Mouse (Mus musculus) layer of hippocampus, postnatal 14 days (tissue): Measurements from ENCODE around the gene Mef2c. TPM values are rescaled to one million over a fixed set of nuclear protein-coding genes. Genes with fewer than 3 reads are reported as not detected.

Experiments
- DNase-seq, 2 experiments: peaks; one replicate each; pipeline ENCODE4 v3.0.0; 2021 to 2022; ENCODE audit warnings: low spot score in 2 of 2, mixed read lengths in 1 of 2
- total RNA-seq, 2 experiments: library from RNA; stranded (reverse); gene quantifications; 2 replicates each; pipeline ENCODE4 v1.2.3; 2021

Mef2c gene
- total RNA-seq, 2 experiments from 2014 or later: 89.5 to 92.8 TPM

GRCm38 (mm10) chr13:83524159-83524901 is 20.5 kb downstream of the Mef2c start:
- peak; percentile 54 to 71 for DNase-seq

GRCm38 (mm10) chr13:83524902-83525715 is 21.3 kb downstream of the Mef2c start:
- DNase-seq: no peak

- DNase-seq: no peak
Measured at GRCm38 (mm10) chr13:83525716-83526005, 21.8 kb downstream of the Mef2c start.

GRCm38 (mm10) chr13:83526066-83526465 is 22.2 kb downstream of the Mef2c start:
- DNase-seq: no peak

- no peak for DNase-seq
Measured at GRCm38 (mm10) chr13:83527921-83528320, 24.1 kb downstream of the Mef2c start.

- DNase-seq: no peak
Measured at GRCm38 (mm10) chr13:83529729-83530314, 26.0 kb downstream of the Mef2c start.

GRCm38 (mm10) chr13:83530889-83531288 is 27.1 kb downstream of the Mef2c start:
- DNase-seq: no peak

- DNase-seq: no peak
Measured at GRCm38 (mm10) chr13:83531968-83532591, 28.2 kb downstream of the Mef2c start.

GRCm38 (mm10) chr13:83536361-83536760 is 32.5 kb downstream of the Mef2c start:
- no peak for DNase-seq

GRCm38 (mm10) chr13:83537163-83537562 is 33.3 kb downstream of the Mef2c start:
- peak; percentile 64 to 89 for DNase-seq

- no peak for DNase-seq
Measured at GRCm38 (mm10) chr13:83539921-83540320, 36.1 kb downstream of the Mef2c start.

- no peak for DNase-seq
Measured at GRCm38 (mm10) chr13:83542666-83543065, 38.8 kb downstream of the Mef2c start.

GRCm38 (mm10) chr13:83544707-83545106 is 40.9 kb downstream of the Mef2c start:
- DNase-seq: no peak

GRCm38 (mm10) chr13:83546876-83547275 is 43.0 kb downstream of the Mef2c start:
- DNase-seq: no peak

- no peak for DNase-seq
Measured at GRCm38 (mm10) chr13:83551259-83551658, 47.4 kb downstream of the Mef2c start.

GRCm38 (mm10) chr13:83552051-83552450 is 48.2 kb downstream of the Mef2c start:
- no peak for DNase-seq

- no peak for DNase-seq
Measured at GRCm38 (mm10) chr13:83563261-83563660, 59.4 kb downstream of the Mef2c start.

GRCm38 (mm10) chr13:83565732-83566131 is 61.9 kb downstream of the Mef2c start:
- DNase-seq: no peak

- peak in 1 of 2 experiments; percentile 41 for DNase-seq
Measured at GRCm38 (mm10) chr13:83566180-83566579, 62.3 kb downstream of the Mef2c start.

GRCm38 (mm10) chr13:83566834-83567534 is 63.1 kb downstream of the Mef2c start:
- DNase-seq: peak in 1 of 2 experiments; percentile 56

GRCm38 (mm10) chr13:83567681-83568080 is 63.8 kb downstream of the Mef2c start:
- DNase-seq: no peak
